Mouse (Mus musculus): ENCODE measurements around the gene Arl3.

The Arl3 gene

DNA sequence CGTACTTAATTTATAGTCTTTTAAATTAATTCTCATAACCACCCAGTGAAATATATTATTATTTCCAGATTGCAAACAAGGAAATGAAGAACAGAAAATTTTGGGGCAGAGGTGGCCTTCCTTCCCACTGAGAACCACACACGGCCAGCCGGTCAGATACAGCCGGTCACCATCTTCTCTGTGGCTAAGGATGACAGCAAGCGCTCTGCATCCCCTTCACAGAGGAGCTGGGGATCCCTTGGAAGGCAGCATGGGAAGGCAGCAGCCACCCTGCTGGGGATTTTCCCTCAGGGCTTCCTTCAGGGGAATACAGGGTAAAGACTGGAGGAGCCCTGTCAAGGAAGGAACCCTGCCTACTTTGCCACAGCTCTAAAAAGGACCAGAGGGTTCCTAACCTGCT lies 39.5 kb downstream of the Arl3 start:
- no peak for DNase-seq (ENCODE audit: low read depth)

DNA sequence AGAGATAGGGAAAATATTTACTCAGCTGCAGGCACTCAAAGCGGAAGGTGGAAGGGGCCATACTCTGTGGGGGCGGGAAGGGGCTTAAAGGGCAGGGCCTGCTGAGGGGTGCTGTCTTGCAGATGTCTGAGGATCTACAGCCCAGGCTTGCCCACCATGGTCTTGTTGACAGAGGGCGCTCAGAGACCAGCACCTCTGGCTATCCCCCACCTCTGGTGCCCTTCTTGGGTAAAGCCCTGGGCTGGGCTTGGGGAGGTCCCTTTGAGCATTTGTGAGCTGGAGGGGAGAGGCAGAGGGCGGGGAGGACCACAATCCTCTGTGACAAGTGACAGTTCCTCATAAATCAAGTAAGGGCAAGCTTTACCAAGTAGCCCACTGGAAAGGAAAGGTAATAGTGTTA lies 39.9 kb downstream of the Arl3 start:
- no peak for DNase-seq (ENCODE audit: low read depth)

- no peak for DNase-seq (ENCODE audit: low read depth)
These were observed 40.8 kb downstream of the Arl3 start for GRCm38 (mm10) chr19:46532031-46532688.

DNA sequence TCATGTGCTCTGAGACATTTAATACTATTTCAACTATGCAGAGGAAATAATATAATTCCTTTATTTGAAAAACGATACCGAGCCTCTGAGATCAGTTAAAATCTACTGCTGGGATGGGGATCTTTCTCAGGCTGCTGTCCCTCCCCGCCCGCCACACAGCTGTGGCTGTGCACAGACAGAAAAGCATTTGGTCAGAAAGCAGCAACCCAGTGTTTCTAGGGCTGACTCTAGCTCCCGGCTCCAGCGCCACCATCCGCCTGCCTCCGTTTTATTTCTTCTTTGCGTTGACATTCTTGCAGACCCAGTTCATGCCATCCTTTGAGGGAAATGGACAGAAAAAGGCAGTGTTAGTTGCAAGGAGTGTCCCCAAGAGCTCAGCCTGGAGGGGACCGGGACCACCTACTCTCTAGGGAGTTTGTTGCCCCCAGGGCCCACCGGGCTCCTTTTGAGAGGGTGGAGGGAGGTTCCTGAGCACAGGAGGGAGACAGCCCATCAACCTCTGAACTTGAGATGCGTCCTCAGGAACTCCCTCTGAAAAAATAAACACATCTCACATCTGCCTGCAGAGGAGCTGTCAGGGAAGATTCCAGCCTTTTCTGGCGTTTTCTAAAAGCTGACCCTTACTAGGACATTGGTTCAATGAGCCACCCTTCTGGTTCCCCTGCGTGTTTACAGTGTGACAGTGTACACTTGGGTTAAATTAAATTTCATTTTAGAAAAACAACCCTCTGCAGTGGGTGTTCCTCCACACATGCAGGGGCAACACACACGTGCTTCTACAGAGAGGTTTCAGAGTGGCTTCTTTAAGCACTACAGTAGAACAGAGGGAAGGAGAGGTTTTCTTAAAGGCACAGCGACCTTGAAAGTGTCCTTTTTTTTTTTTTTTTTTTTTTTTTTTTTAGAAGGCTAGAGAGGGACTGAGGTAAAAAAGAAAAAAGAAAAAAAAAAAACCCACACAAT lies 41.6 kb downstream of the Arl3 start:
- DNase-seq (ENCODE audit: low read depth) = no peak

- no peak for DNase-seq (ENCODE audit: low read depth)
These were observed 42.5 kb downstream of the Arl3 start for GRCm38 (mm10) chr19:46530449-46530990.

DNA sequence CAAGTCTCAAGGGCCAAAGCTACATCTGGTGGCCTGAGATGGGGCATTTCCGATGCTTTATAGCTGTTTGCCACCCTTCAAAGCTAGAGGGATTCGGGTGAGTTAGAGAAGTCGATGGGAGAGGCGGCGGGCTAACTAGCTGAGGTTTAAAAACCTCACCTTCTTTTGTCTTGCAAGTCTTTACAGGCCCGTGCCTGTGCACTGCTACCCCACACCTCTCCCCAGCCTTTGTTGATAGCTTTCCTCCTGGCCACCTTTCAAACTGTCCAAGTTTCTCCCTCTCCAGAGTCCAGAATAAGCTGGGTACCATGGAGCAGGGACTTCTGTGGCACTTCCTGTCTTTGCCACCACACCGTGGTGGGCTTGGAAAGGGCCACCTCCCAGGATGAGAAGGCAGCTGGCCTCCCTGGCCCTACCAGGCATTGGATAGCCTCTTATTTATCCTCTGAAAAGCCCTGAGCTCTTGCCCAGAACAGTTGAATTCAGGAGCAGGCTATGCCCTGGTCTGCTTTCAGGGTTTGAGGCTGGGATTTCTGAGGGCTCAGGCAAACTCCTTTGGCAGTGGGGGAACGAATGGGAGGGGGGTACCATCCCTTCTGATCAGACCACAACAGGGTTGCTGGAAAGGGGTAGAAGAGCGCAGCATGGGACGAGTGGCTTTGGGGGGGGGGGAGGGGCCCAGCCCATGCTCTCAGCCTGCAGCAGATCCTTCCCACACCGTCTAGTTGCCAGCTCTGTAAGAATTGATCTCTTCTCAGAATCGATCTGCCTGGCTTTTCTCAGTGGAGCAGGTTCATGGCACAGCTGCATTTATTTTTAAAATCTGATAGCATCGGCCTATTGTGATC lies 43.2 kb downstream of the Arl3 start:
- DNase-seq (ENCODE audit: low read depth) = no peak

DNA sequence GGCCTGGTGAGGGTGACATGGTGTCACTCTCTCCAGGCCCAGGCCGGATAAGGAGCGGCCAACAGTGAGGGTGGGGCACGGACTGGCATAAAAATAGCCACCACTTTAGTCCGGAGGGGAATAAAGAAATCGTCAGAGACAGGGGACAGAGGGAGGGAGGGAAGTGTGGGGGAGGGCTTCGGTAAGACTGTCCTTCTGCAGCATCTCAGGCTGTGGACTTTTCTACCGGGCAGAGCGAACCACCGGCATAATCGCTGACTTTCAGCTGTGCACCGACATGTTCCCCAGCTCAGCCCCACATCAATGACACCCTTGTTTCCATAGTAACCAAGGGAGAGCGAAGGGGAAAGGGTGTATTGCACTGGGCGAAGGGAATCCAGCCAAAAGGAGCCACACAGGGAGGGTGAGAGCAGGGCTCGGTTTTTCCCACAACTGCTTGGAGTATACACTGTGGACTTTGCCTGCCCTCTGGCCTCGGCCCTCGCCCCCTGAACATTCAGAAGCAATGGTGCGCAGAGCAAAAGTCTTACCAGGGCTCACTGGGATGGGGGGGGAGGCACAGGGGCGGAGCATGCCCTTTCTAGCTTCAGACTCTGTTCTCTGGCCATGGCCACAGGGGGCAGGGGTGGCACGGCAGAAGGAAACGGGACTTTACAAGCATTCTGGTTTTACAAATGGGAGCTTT lies 44.3 kb downstream of the Arl3 start:
- DNase-seq (ENCODE audit: low read depth) = no peak

- DNase-seq (ENCODE audit: low read depth) = no peak
These were observed 45.1 kb downstream of the Arl3 start for GRCm38 (mm10) chr19:46527632-46528528.

GRCm38 (mm10) chr19:46525691-46526631 lies 47.0 kb downstream of the Arl3 start:
- DNase-seq (ENCODE audit: low read depth) = no peak

DNA sequence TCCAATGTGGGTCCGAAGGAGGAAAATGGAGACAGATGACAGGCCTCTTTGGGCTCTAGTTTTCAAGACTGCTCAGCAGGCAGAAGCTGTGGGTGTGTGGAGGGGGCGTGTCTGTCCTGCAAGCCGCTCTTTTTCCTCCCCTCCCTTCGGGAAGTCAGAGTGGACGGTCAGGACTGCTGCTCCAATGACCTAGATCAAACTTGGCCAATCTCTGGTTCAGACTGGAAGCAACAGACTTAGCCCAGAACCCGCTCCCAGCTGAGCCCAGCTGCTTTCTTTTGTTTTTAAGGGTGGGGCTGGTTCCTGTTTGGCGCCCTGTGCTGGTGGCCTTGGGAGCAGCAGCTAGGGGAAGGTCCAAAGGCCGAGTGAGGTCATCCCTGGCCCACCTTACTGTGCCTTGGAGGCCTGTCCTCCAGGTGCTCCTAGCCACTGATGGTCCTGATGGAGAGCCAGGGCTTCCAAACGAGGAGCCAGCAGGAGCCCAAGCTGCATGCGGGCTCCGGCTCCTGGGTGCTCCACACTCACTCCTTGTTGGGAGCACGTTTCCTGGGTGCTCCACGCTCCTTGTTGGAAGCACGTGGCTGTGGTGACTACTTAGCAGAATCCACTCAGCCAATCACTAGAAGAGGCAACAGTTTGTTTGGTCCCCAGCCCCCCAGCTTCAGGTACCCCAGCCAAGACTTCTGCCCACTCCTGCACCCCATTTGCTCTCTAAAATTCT lies 48.2 kb downstream of the Arl3 start:
- no peak for DNase-seq (ENCODE audit: low read depth)

- no peak for DNase-seq (ENCODE audit: low read depth)
These were observed 48.9 kb downstream of the Arl3 start for GRCm38 (mm10) chr19:46524152-46524544.

DNA sequence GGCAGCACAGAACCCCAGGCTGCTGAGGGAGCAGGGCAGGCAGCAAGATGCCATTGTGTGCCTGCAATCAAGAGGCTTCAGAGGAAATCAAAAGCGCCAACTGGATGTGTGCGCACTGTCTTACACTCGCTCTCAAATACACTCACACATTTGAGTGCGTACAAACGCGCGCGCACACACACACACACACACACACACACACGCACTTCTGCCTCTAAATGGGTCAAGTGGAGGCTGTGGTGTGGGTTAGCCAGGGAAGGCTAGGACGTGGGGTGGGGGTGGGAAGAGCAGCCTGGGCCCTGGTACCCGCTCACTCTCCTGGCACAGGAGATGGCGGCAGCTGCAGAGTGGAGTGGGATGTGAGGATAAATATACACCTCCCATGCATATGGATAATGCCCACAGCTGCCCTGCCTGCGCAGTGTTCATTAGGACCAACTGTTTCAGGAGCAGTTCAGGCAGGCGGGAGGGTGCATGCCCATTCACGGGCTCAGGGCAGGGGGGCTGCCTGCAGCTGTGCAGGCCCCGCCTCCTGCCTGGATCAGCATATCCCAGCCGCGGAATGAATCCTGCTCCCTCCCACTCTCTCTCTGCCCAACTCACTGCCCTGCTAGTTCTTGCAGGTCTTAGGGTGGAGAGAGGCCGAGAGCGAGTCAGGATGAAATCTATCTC lies 49.4 kb downstream of the Arl3 start:
- no peak for DNase-seq (ENCODE audit: low read depth)

GRCm38 (mm10) chr19:46523131-46523479 lies 49.9 kb downstream of the Arl3 start:
- DNase-seq (ENCODE audit: low read depth) = no peak

DNA sequence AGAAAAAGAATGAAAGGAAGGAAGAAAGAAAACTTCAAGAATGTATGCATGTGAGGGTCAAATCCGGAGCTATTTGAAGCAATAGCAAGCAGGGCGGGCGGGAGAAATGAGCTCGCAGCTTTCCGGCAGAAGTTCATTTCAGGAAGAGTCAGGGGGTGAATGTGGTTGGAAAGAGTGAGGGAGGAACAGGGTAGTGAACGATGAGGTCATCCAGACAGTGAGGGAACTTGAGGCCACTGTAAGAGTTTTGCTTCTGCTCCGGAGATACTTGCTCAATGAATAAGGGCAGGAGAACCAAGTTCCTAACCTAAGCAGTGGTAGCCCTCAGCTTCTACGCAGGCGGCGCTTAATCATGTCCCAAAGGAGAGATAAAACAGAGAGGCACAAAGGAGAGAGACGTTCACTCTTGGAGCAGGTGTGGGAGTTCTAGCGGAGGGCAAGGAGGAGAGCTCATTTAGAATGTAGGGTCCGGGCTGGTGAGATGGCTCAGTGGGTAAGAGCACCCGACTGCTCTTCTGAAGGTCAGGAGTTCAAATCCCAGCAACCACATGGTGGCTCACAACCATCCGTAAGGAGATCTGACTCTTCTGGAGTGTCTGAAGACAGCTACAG lies 50.5 kb downstream of the Arl3 start:
- DNase-seq (ENCODE audit: low read depth) = no peak

- DNase-seq (ENCODE audit: low read depth) = no peak
These were observed 51.3 kb downstream of the Arl3 start for GRCm38 (mm10) chr19:46521698-46522097.

DNA sequence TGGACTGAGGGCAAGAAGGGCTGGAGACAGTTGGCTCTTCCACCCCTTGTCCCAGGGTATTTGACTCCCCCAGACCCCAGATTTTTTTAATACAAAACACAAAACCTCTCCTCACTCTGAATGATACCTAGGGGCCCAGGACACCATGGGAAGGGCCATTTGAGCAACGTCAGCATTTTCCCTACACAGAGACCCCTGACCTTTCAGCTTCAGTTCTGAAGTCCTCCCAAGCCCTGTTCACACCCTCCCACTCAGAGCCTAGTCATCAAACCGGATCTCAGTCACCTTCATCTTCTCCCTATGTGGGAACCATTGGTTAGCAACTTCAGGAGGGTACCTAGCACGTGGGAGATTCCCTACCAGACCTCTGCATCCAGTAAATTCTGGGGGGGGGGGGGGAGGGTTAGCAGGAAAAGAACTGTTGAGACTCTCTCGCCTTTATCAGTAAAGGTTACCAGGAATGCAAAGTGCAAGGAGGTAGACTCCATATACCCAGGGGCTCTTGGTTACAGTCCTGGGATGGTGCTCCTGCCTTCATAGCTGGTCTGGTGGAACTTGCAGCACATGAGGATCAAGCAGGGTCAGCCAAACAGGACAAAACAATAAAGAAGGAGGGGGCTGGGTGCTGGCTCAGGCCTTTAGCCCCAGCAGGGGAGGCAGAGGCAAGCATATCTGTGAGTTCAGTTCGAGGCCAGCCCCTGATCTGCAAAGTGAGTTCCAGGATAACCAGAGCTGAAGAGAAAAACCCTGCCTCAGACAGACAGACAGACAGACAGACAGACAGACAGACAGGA lies 54.0 kb downstream of the Arl3 start:
- DNase-seq (ENCODE audit: low read depth) = no peak

DNA sequence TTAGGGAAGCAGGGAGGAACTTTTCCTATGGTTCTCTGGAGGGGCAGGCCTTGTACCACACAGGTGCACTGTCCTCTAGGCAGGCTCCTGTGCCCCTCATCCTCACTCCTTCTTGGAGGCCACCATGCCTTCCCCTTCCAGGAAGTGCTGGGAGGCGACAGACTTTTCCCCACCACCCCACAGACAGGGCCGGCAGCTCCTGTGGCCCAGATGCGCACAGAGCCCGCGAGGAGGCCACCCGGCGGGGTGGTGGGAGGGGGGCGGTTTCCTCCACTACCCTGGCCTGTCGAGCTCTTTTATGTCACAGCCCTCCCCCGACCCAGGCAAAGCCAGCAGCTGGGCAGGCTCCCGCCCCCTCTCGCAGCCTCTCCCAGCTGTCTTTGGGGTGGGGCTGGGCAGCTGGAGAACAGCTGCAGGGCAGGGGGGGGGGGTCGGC lies 54.6 kb downstream of the Arl3 start:
- DNase-seq (ENCODE audit: low read depth) = no peak
